Comparison of ENCODE assay signal across 8 mouse cellular contexts in genomic region chr17:71597881-71598658, GRCm38 (mm10). TPM values are rescaled to one million over a fixed set of nuclear protein-coding genes. Genes with fewer than 3 reads are reported as not detected.
A peak's percentile ranks its signal among the peaks of the same experiment; 100 is the strongest.
DNase-seq lines count a peak whose midpoint lies in the region; ATAC-seq and TF ChIP-seq lines count a peak whose summit lies in the region.

No protein-coding gene starts in this region.

- no peaks in the 10 kb centered on the region for H3K9me3 ChIP-seq in heart, embryonic 13.5 days
- no peaks in the 10 kb centered on the region for H3K9me3 ChIP-seq in ES-Bruce4 (replicated peaks; ENCODE audit: control insufficient read depth, insufficient read depth, low read length, poor library complexity, severe bottlenecking)
- no peaks in the 10 kb centered on the region for H3K9me3 ChIP-seq in limb, embryonic 13.5 days
- H3K9me3 ChIP-seq in neural tube, embryonic 15.5 days (replicated peaks) = no peaks in the 10 kb centered on the region

- DNase-seq in heart, postnatal 25 days (ENCODE audit: low spot score) = no peak
- DNase-seq in frontal cortex, postnatal 10 days (ENCODE audit: low spot score in 2 of 2) = no peak
- DNase-seq in right cerebral cortex, postnatal 4 days = no peak

- peak overlapping the region; percentile 86 for H3K9ac ChIP-seq in heart, embryonic 13.5 days
- peak overlapping the region; percentile 87 for H3K9ac ChIP-seq in ES-Bruce4 (ENCODE audit: low read depth, poor library complexity, severe bottlenecking)
- H3K9ac ChIP-seq in limb, embryonic 13.5 days = peak overlapping the region; percentile 66
- H3K9ac ChIP-seq in neural tube, embryonic 15.5 days (replicated peaks) = peak overlapping the region; percentile 70

- peak overlapping the region; percentile 61 for H3K27ac ChIP-seq in heart, embryonic 13.5 days (replicated peaks)
- 0 out of 2 replicates have a peak overlapping the region, but pooled peaks have one; percentile 6 for H3K27ac ChIP-seq in ES-Bruce4 (ENCODE audit: insufficient read depth, low read length)
- H3K27ac ChIP-seq in limb, embryonic 13.5 days = peak overlapping the region; percentile 6; the same call in 1 of the 2 replicates
- peak overlapping the region; percentile 82 for H3K27ac ChIP-seq in neural tube, embryonic 15.5 days (replicated peaks)

- no peak for TF ChIP-seq EP300 in ES-Bruce4 (IDR thresholded peaks at IDR 0.05; ENCODE audit: insufficient read depth, low read depth, low read length)

- H3K27me3 ChIP-seq in heart, embryonic 13.5 days (replicated peaks) = peaks cover 13% of the 10 kb centered on the region
- H3K27me3 ChIP-seq in ES-Bruce4 (ENCODE audit: control insufficient read depth, insufficient read depth, low read length, poor library complexity, severe bottlenecking) = no peaks in the 10 kb centered on the region
- peaks cover 11% of the 10 kb centered on the region; the same call in 1 of the 2 replicates for H3K27me3 ChIP-seq in limb, embryonic 13.5 days
- H3K27me3 ChIP-seq in neural tube, embryonic 15.5 days (replicated peaks) = peaks cover 8% of the 10 kb centered on the region; the same call in 1 of the 2 replicates

- peak overlapping the region; percentile 91 for H3K4me2 ChIP-seq in heart, embryonic 13.5 days
- peak overlapping the region; percentile 86 for H3K4me2 ChIP-seq in limb, embryonic 13.5 days (replicated peaks)
- H3K4me2 ChIP-seq in neural tube, embryonic 15.5 days = peak overlapping the region; percentile 84

- WGBS in heart, embryonic 13.5 days = under 1% methylated on average over 48 of the region's 48 CpGs
- under 1% methylated on average over 48 of the region's 48 CpGs for WGBS in limb, embryonic 13.5 days
- under 1% methylated on average over 48 of the region's 48 CpGs for WGBS in neural tube, embryonic 15.5 days

- H3K4me3 ChIP-seq in heart, embryonic 13.5 days = peak overlapping the region; percentile 71
- peak overlapping the region; percentile 97 for H3K4me3 ChIP-seq in ES-Bruce4 (ENCODE audit: low read depth, low read length)
- H3K4me3 ChIP-seq in limb, embryonic 13.5 days = peak overlapping the region; percentile 68
- H3K4me3 ChIP-seq in neural tube, embryonic 15.5 days (replicated peaks) = peak overlapping the region; percentile 80

- peaks cover under 1% of the 10 kb centered on the region for H3K36me3 ChIP-seq in heart, embryonic 13.5 days
- peaks cover 5% of the 10 kb centered on the region for H3K36me3 ChIP-seq in ES-Bruce4 (ENCODE audit: control insufficient read depth, insufficient read depth, low read length, poor library complexity, severe bottlenecking)
- H3K36me3 ChIP-seq in limb, embryonic 13.5 days = 0 out of 2 replicates have a peak, but pooled peaks cover 1% of the 10 kb centered on the region
- H3K36me3 ChIP-seq in neural tube, embryonic 15.5 days = no peaks in the 10 kb centered on the region

- peaks cover 25% of the 10 kb centered on the region for H3K4me1 ChIP-seq in heart, embryonic 13.5 days
- no peaks in the 10 kb centered on the region for H3K4me1 ChIP-seq in ES-Bruce4 (ENCODE audit: control insufficient read depth, insufficient read depth, low read length)
- H3K4me1 ChIP-seq in limb, embryonic 13.5 days = peaks cover 26% of the 10 kb centered on the region
- peaks cover 31% of the 10 kb centered on the region for H3K4me1 ChIP-seq in neural tube, embryonic 15.5 days

- no peak for TF ChIP-seq CTCF in ES-Bruce4 (IDR thresholded peaks at IDR 0.05; ENCODE audit: low read depth, low read length)

- intact Hi-C loops in heart, postnatal 25 days (cut with DNase I) = loop anchor here (1.0 kb wide), 1 partner anchor 18 kb away; no protein-coding TSS in a partner anchor

- 0 out of 2 replicates have a peak, but pooled peaks have one; percentile 4 for ATAC-seq in heart, embryonic 13.5 days (ENCODE audit: extremely low read depth, insufficient number of reproducible peaks, low FRiP score, low TSS enrichment)
- peak; percentile 78 for ATAC-seq in erythroblast, adult 5-6 weeks (replicated peaks; ENCODE audit: low FRiP score, poor library complexity, severe bottlenecking)
- peak; percentile 70 for ATAC-seq in limb, embryonic 13.5 days (ENCODE audit: low FRiP score, low read depth)
- peak; percentile 75 for ATAC-seq in neural tube, embryonic 15.5 days (ENCODE audit: low FRiP score)

- no peak for TF ChIP-seq POLR2A in ES-Bruce4 (IDR thresholded peaks at IDR 0.05; ENCODE audit: insufficient read depth, low read length)

RNA-seq across cellular contexts. Expression of gene Wdr43, which starts 17.6 kb away (rescaled TPM):
- 42.0 and 43.0 TPM in 2 replicates for polyA plus RNA-seq in heart, embryonic 13.5 days (2015; fragmentation: Nextera tagmentation; extraction: Ambion mirVana)
- total RNA-seq in heart, postnatal 25 days (2021) = 10 to 100 TPM; 18.4 to 19.0 TPM
- 217 and 240 TPM in 2 replicates for polyA plus RNA-seq in ES-Bruce4 (2011; ENCODE audit: insufficient read depth, insufficient read length, low read depth, missing spikeins)
- 21.1 and 25.2 TPM in 2 replicates for total RNA-seq in erythroblast, adult 5-6 weeks (2015; ENCODE audit: low replicate concordance)
- total RNA-seq in erythroblast, adult 5-6 weeks (2017; ENCODE audit: low replicate concordance) = 37.4 and 48.2 TPM in 2 replicates
- polyA plus RNA-seq in limb, embryonic 13.5 days (2015; fragmentation: Nextera tagmentation; extraction: Ambion mirVana) = 75.9 and 82.1 TPM in 2 replicates
- polyA plus RNA-seq in neural tube, embryonic 15.5 days (2015; fragmentation: Nextera tagmentation; extraction: Ambion mirVana) = 38.0 and 52.0 TPM in 2 replicates

RNA-seq across cellular contexts. Expression of gene Spdya, which starts 46.2 kb away (rescaled TPM):
- 0.25 and 0.32 TPM in 2 replicates for polyA plus RNA-seq in heart, embryonic 13.5 days (2015; fragmentation: Nextera tagmentation; extraction: Ambion mirVana)
- under 1 TPM in 1 of 2 experiments, not detected in 1; 0.14 TPM for total RNA-seq in heart, postnatal 25 days (2021)
- polyA plus RNA-seq in ES-Bruce4 (2011; ENCODE audit: insufficient read depth, insufficient read length, low read depth, missing spikeins) = not detected in 2 replicates
- not detected in 2 replicates for total RNA-seq in erythroblast, adult 5-6 weeks (2015; ENCODE audit: low replicate concordance)
- total RNA-seq in erythroblast, adult 5-6 weeks (2017; ENCODE audit: low replicate concordance) = not detected in 2 replicates
- 1.4 and 1.5 TPM in 2 replicates for polyA plus RNA-seq in limb, embryonic 13.5 days (2015; fragmentation: Nextera tagmentation; extraction: Ambion mirVana)
- polyA plus RNA-seq in neural tube, embryonic 15.5 days (2015; fragmentation: Nextera tagmentation; extraction: Ambion mirVana) = 1.1 and 1.3 TPM in 2 replicates

Comparison
In these comparisons a context has a peak if more than half of its experiments do, and no peak if none do; other contexts are left out.
1. ATAC-seq: peak in every context shown above with its lines; median percentile 78 in erythroblast, adult 5-6 weeks; 75 in neural tube, embryonic 15.5 days; 70 in limb, embryonic 13.5 days; 4 in heart, embryonic 13.5 days.
2. H3K27ac ChIP-seq: peak in every context shown above with its lines; median percentile 82 in neural tube, embryonic 15.5 days; 61 in heart, embryonic 13.5 days; 6 in ES-Bruce4; 6 in limb, embryonic 13.5 days.